Mouse (Mus musculus): ENCODE results near the gene Map1s. TPM values are rescaled to one million over a fixed set of nuclear protein-coding genes. Genes with fewer than 3 reads are reported as not detected.
"Not testable (repeated sequence)": the region's sequence is repeated elsewhere in the genome, so short reads cannot be mapped to it uniquely, and the experiment has no call there.

Gene Map1s
- polyA plus RNA-seq, 1 experiment from 2014 or later = 50.9 TPM

- no peak overlapping the region for H3K4me3 ChIP-seq
- H3K4me2 ChIP-seq = no peak overlapping the region
- 86% methylated on average over 8 of the region's 8 CpGs for WGBS
- peaks cover 30% of the 10 kb centered on the region for H3K4me1 ChIP-seq
- H3K27ac ChIP-seq = no peak overlapping the region
- H3K36me3 ChIP-seq = peaks cover 24% of the 10 kb centered on the region
- H3K9ac ChIP-seq = no peak overlapping the region
- H3K27me3 ChIP-seq = peaks cover 42% of the 10 kb centered on the region
- no peaks in the 10 kb centered on the region for H3K9me3 ChIP-seq
- ATAC-seq (ENCODE audit: borderline replicate concordance, extremely low read depth, low FRiP score, low TSS enrichment) = no peak
Observed at GRCm38 (mm10) chr8:70894771-70895545, 10.8 kb upstream of the Map1s start.

GRCm38 (mm10) chr8:70895571-70896259 lies 10.0 kb upstream of the Map1s start:
- Histone ChIP-seq H3K4me3 (peak overlapping the region; percentile 68), H3K9ac (peak overlapping the region; percentile 86; the same call in 1 of the 2 replicates), H3K27me3 (peaks cover 35% of the 10 kb centered on the region), H3K4me1 (peaks cover 30% of the 10 kb centered on the region), H3K36me3 (peaks cover 24% of the 10 kb centered on the region), H3K4me2 (peak overlapping the region; percentile 91)
- H3K27ac ChIP-seq; H3K9me3 ChIP-seq; ATAC-seq (ENCODE audit: borderline replicate concordance, extremely low read depth, low FRiP score, low TSS enrichment): not testable (repeated sequence)
- WGBS = 75% methylated on average over 24 of the region's 24 CpGs

DNA sequence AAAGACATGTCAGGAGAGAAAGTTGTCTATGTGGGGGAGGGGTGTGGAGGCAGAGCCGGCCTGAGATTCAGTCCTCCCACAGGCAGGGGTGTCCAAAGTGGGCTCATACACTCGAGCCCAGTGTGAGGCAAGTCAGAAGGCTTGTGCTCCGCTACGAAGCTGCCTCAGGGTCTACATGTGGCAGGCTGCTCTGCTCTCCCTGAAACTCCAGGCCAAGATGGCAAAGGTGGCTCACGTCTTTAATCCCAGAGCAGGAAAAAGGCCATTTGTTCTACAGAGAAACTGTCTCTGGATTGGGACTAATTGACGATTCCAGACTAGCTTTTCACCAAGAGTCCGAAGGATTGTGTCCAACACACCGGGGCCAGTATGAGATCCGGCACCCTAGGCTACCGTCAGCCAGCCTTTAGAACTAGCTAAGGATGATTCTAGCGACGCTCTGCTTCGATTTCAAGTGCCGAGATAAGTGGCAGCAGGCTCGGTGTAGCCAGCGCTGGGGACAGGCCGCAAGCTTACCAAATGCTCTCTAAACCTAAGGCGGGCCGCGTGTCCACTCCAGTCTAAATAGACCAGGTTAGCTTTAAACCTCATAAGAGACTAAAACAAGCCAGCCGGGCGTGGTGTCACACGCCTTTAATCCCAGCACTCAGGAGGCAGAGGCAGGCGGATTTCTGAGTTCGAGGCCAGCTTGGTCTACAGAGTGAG lies 9.3 kb upstream of the Map1s start:
- H3K4me3 ChIP-seq = peak overlapping the region; percentile 68
- peak overlapping the region; percentile 86 for H3K9ac ChIP-seq
- 3% methylated on average over 25 of the region's 25 CpGs for whole genome bisulfite sequencing
- no peak for ATAC-seq (ENCODE audit: borderline replicate concordance, extremely low read depth, low FRiP score, low TSS enrichment)
- H3K4me2 ChIP-seq = peak overlapping the region; percentile 91
- peaks cover 29% of the 10 kb centered on the region for H3K4me1 ChIP-seq
- peaks cover 28% of the 10 kb centered on the region for H3K27me3 ChIP-seq
- H3K36me3 ChIP-seq = peaks cover 24% of the 10 kb centered on the region
- H3K9me3 ChIP-seq = no peaks in the 10 kb centered on the region
- H3K27ac ChIP-seq = peak overlapping the region; percentile 58

DNA sequence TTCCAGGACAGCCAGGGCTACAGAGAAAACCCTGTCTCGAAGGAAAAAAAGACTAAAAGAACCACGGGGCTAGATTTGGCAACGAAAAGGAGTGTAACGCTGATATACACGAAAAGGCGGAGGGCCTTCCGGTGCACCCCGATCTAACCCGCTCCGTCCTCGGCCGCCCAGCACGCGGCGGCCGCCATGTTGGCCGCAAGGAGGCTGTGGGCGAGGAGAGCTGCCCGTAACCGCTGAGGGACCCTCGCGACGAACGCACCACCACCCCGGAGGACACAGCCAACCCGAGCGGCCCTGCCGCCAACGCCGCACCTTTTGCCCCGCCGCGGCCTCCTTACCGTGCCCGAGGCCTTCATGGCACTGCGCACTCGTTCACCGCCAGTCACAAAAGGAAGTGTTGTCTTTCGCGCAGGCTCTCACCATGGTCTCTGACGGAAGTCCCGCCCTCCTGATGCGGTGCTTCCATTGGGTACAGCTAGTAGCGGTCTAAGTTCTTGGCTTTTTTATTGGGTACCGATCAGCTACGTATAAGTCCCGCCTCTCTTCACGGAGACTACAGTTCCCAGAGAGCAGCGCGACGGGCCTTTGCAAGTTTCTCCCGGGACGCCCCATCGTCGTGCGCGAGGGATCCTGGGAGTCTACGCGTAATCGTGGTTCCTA lies 8.6 kb upstream of the Map1s start, which contains the start of gene Rpl18a:
Rpl18a (minus strand) TSS at position 392 of the 660 bp plus-strand sequence.
- Histone ChIP-seq H3K9ac (peak within 1 kb of the TSS; percentile 86), H3K4me2 (peak within 1 kb of the TSS; percentile 91), H3K4me1 (peaks cover 22% of the 10 kb centered on the region), H3K27me3 (peaks cover 21% of the 10 kb centered on the region), H3K27ac (peak within 1 kb of the TSS; percentile 91), H3K9me3 (no peaks in the 10 kb centered on the region), H3K4me3 (peak within 1 kb of the TSS; percentile 68), H3K36me3 (peaks cover 24% of the 10 kb centered on the region)
- ATAC-seq (ENCODE audit: borderline replicate concordance, extremely low read depth, low FRiP score, low TSS enrichment) = peak; percentile 97
- under 1% methylated on average over 60 of the region's 60 CpGs for WGBS

- H3K9ac ChIP-seq = peak overlapping the region; percentile 81
- H3K27ac ChIP-seq = peak overlapping the region; percentile 91
- peak overlapping the region; percentile 83 for H3K4me2 ChIP-seq
- under 1% methylated on average over 20 of the region's 20 CpGs for WGBS
- peaks cover 24% of the 10 kb centered on the region for H3K36me3 ChIP-seq
- peak overlapping the region; percentile 68 for H3K4me3 ChIP-seq
- no peaks in the 10 kb centered on the region for H3K9me3 ChIP-seq
- peak; percentile 28 for ATAC-seq (ENCODE audit: borderline replicate concordance, extremely low read depth, low FRiP score, low TSS enrichment)
- peaks cover 14% of the 10 kb centered on the region for H3K27me3 ChIP-seq
- H3K4me1 ChIP-seq = peaks cover 16% of the 10 kb centered on the region
Observed at GRCm38 (mm10) chr8:70897681-70898413, 7.9 kb upstream of the Map1s start.

DNA sequence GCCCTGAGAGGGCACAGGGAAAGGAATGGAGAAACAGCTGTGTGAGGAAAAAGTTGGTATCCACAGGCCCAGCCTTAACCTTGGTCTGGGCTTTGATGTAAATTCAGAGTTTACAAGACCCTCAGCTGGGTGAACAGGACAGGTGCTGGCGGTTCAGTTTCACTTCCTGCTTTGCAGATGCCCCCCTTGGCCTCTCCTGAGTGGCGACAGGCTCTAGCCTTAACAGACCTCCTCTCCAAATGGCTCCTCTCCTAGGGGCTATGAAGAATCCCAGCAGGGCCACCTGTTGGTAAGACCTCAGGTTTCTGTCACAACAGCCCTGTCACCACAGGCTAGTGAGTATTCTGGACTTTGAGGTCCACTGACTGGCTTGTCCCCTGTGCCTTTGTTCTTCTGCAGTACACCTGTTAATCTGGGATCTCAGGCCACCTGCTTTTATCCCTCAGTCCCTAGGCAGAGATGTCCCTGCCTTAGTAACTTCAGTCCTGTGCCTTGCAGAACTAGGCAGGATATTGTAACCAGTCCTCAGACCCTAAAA lies 7.0 kb upstream of the Map1s start:
- Histone ChIP-seq H3K4me1 (peaks cover 16% of the 10 kb centered on the region), H3K9ac (peak overlapping the region; percentile 81; the same call in 1 of the 2 replicates), H3K4me3 (no peak overlapping the region), H3K9me3 (no peaks in the 10 kb centered on the region), H3K27me3 (peaks cover 6% of the 10 kb centered on the region; the same call in 1 of the 2 replicates), H3K4me2 (peak overlapping the region; percentile 83; the same call in 1 of the 2 replicates), H3K27ac (no peak overlapping the region), H3K36me3 (peaks cover 23% of the 10 kb centered on the region)
- no peak for ATAC-seq (ENCODE audit: borderline replicate concordance, extremely low read depth, low FRiP score, low TSS enrichment)
- WGBS = 42% methylated on average over 2 of the region's 2 CpGs

DNA sequence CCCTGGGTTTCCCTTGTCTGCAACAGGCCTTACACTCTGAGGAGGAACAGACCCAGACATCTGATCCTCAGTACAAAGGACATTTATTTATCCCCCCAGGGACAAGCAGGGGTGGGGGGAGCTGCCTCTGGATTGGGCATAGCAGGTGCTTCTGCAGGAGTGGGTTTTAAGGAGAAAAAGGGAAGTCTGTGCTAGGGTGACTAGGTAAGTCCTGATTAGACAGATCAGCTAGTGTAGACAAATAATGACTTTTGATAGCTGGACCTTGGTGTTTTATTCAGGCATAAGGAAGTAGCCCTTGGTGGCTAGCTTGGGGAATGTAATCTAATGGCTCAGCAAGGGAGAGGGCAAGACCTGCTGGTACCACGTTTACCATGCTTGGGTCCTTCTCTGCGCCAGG lies 6.5 kb upstream of the Map1s start:
- no peak overlapping the region for H3K9ac ChIP-seq
- H3K27ac ChIP-seq = no peak overlapping the region
- no peak overlapping the region for H3K4me2 ChIP-seq
- H3K4me3 ChIP-seq = no peak overlapping the region
- peaks cover 18% of the 10 kb centered on the region for H3K36me3 ChIP-seq
- H3K4me1 ChIP-seq = peaks cover 16% of the 10 kb centered on the region
- no peak for ATAC-seq (ENCODE audit: borderline replicate concordance, extremely low read depth, low FRiP score, low TSS enrichment)
- 68% methylated on average over 2 of the region's 2 CpGs for whole genome bisulfite sequencing
- H3K9me3 ChIP-seq = no peaks in the 10 kb centered on the region
- H3K27me3 ChIP-seq = peaks cover 2% of the 10 kb centered on the region; the same call in 1 of the 2 replicates

DNA sequence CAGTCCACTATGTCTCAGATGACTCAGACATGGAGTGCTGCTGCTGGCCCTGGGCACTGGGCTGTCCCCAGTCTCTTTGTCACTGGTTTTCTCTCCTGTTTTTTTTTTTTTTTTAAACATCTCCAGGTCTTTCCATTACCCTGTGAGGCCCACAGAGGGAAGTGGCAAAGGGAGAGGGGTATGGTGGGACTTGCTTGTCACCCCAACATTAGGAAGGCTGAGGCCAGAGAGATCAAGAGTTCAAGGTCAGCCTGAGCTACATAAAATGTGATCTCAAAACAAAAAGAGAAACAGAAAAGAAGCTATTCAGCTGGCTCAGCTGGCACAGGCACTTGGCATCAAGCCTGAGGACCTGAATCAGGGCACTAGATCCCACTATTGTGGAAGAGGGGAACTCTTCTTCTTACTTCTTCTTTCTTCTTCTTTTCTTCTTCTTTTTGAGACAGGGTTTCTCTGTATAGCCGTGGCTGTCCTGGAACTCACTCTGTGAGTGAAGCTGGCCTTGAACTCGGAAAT lies 4.8 kb upstream of the Map1s start:
- Histone ChIP-seq H3K4me3 (no peak overlapping the region), H3K9me3 (no peaks in the 10 kb centered on the region), H3K36me3 (peaks cover under 1% of the 10 kb centered on the region), H3K27me3 (no peaks in the 10 kb centered on the region), H3K9ac (no peak overlapping the region), H3K4me2 (no peak overlapping the region), H3K27ac (no peak overlapping the region), H3K4me1 (peaks cover 19% of the 10 kb centered on the region)
- ATAC-seq (ENCODE audit: borderline replicate concordance, extremely low read depth, low FRiP score, low TSS enrichment) = no peak
- WGBS = 70% methylated on average over 2 of the region's 2 CpGs

DNA sequence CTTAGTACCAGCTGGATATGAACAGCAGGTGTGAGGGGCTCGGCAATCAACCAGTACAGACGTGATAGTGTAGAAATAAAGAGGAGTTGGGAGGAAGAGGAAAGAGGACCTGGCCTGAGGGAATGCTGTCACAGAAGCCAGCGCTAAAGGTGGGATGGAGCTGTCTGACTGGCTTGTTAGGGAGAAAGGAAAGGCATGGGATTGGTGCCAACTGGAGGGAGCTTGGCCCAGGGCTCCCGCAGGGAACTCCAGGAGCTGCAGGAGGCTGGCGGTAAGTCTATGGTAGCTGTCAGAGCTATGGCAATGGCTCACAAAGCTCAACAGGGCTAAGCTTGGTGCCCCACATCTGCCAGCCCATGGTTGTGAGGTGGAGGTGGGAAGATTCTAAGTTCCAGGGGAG lies 3.5 kb upstream of the Map1s start:
- Histone ChIP-seq H3K4me2 (no peak overlapping the region), H3K36me3 (no peaks in the 10 kb centered on the region), H3K9me3 (no peaks in the 10 kb centered on the region), H3K4me1 (peaks cover 20% of the 10 kb centered on the region), H3K4me3 (no peak overlapping the region), H3K9ac (no peak overlapping the region), H3K27ac (no peak overlapping the region), H3K27me3 (no peaks in the 10 kb centered on the region)
- WGBS = 25% methylated on average over 5 of the region's 5 CpGs
- ATAC-seq (ENCODE audit: borderline replicate concordance, extremely low read depth, low FRiP score, low TSS enrichment) = no peak

DNA sequence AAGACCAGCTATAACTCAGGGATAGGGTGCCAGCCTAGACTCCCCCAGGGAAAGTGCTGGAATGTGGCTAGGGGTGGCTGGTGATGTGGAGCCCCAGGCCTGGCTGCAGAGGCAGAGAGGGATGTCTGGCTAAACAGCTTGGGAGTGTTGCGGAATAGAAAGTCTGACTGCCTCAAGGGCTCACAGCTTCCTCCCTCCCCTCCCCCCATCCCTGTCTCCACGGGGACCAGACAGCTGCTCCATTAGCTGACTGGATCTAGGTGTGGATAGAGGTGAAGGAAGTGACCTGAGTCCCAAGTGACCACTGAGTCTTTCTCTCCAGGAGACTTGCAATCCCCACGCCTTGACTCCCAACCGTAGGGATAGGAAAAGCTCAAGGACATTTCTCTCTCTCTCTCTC lies 2.6 kb upstream of the Map1s start:
- H3K4me2 ChIP-seq = no peak overlapping the region
- H3K9me3 ChIP-seq = no peaks in the 10 kb centered on the region
- H3K9ac ChIP-seq = no peak overlapping the region
- peaks cover 20% of the 10 kb centered on the region for H3K4me1 ChIP-seq
- no peak overlapping the region for H3K4me3 ChIP-seq
- 28% methylated on average over 4 of the region's 4 CpGs for WGBS
- no peaks in the 10 kb centered on the region for H3K36me3 ChIP-seq
- H3K27me3 ChIP-seq = no peaks in the 10 kb centered on the region
- no peak overlapping the region for H3K27ac ChIP-seq
- no peak for ATAC-seq (ENCODE audit: borderline replicate concordance, extremely low read depth, low FRiP score, low TSS enrichment)
